Comparison of ENCODE assay signal across 8 mouse cellular contexts in the genomic region with DNA sequence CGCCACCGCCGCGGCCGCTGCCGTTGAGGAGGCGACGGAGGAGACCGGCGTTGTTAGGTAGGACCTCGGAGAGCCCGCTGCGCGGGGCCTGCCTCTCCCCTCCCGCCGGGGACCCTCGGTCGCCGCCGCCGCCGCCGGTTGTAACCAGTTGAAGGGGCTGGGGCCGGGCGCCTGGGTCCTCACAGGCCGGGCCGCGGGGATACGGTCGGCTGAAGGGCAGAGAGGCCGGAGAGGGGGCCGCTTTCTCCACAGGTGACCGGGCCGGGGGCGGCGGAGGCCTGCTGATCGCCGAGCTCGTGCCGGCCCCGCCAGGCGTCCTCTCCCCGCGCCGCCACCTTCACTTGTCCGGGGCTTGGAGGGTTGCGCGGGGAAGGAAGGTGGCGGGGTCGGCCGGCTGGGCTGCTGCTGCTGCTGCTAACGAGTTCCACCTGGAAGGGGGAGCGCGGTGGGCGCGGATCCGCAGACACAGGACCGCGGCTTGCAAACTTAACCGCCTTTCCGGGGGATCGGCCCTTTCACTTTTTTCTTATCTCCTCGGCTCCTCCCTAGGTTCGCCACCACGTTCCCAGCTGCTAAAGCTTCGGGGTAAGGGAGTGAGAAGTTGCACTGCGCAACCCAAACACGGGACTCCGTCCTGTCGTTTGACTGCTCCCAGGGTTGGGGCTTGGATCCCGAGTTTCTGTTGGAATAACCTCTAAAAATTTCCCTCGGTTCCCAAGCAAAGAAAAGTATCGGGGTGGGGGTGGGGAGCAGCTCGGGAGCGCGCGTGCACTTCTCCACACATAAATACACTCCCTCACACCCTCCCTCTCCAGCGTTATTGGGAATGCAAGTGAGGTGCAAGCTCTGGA. TPM values are rescaled to one million over a fixed set of nuclear protein-coding genes. Genes with fewer than 3 reads are reported as not detected.
DNase-seq lines count a peak whose midpoint lies in the region; ATAC-seq and TF ChIP-seq lines count a peak whose summit lies in the region.

No protein-coding gene starts in this region.

- intact Hi-C loops in gastrocnemius, postnatal 14 days (cut with DNase I; ENCODE audit: low total_unique reads) = loop anchor here (5.0 kb wide), 2 partner anchors 98 to 328 kb away; no protein-coding TSS in a partner anchor
- intact Hi-C loops in left cerebral cortex, postnatal 36 days (cut with DNase I) = loop anchor here (2.0 to 10.0 kb wide), 6 partner anchors 107 to 470 kb away; partner anchors contain the start of gene Akap6

- no peak for TF ChIP-seq POLR2A in cerebellum, adult 2 months (IDR thresholded peaks at IDR 0.05; ENCODE audit: borderline replicate concordance, insufficient read depth, low read length)

- peak overlapping the region; percentile 97 for H3K4me3 ChIP-seq in cerebellum, adult 2 months (replicated peaks; ENCODE audit: insufficient read depth, low read depth, low read length)

- H3K27me3 ChIP-seq in cerebellum, adult 2 months (ENCODE audit: control insufficient read depth, insufficient read depth, low read length) = no peaks in the 10 kb centered on the region

- no peak for TF ChIP-seq CTCF in cerebellum, adult 2 months (IDR thresholded peaks at IDR 0.05; ENCODE audit: borderline replicate concordance, insufficient read depth, low read depth, low read length)

- ATAC-seq in megakaryocyte-erythroid progenitor cell, adult 5-6 weeks (replicated peaks; ENCODE audit: low FRiP score, low TSS enrichment, poor library complexity, severe bottlenecking) = peak; percentile 62

- peak overlapping the region; percentile 62 for H3K27ac ChIP-seq in cerebellum, adult 2 months (ENCODE audit: insufficient read depth, low read length)

- peak in 1 of 2 experiments; percentile 48 for DNase-seq in cerebellum, adult 2 months
- no peak for DNase-seq in cerebellum, postnatal 4 days (ENCODE audit: low spot score in 2 of 2)
- DNase-seq in cerebellum, postnatal 36 days = peak; percentile 59 to 61
- DNase-seq in gastrocnemius, postnatal 14 days = peak; percentile 60
- peak; percentile 58 for DNase-seq in induced T-regulatory cell, adult 2 months (ENCODE audit: low read depth)
- peak; percentile 49 to 60 for DNase-seq in left cerebral cortex, postnatal 36 days (ENCODE audit: low spot score in 2 of 2)
- peak; percentile 34 to 54 for DNase-seq in spleen, adult 18-20 months

- H3K4me1 ChIP-seq in cerebellum, adult 2 months (ENCODE audit: control insufficient read depth, insufficient read depth, low read length) = no peaks in the 10 kb centered on the region

- under 1% methylated on average over 78 of the region's 78 CpGs for WGBS in cerebellum, adult 2 months

RNA-seq across cellular contexts. Expression of gene Arhgap5, which starts 0.8 kb away (rescaled TPM):
- 74.7 and 80.7 TPM in 2 replicates for polyA plus RNA-seq in cerebellum, adult 2 months (2012; rRNA removed)
- total RNA-seq in gastrocnemius, postnatal 14 days (2021) = 10 to 100 TPM; 29.6 to 30.0 TPM
- total RNA-seq in left cerebral cortex, postnatal 36 days (2021) = 100 to 1,000 TPM; 131 to 137 TPM
- 12.0 and 12.4 TPM in 2 replicates for total RNA-seq in megakaryocyte-erythroid progenitor cell, adult 5-6 weeks (2014; fragmentation: Nextera tagmentation)
- total RNA-seq in megakaryocyte-erythroid progenitor cell, adult 5-6 weeks (2017) = 19.7 and 25.6 TPM in 2 replicates

Comparison
In these comparisons a context has a peak if more than half of its experiments do, and no peak if none do; other contexts are left out.
1. DNase-seq: peak in cerebellum, postnatal 36 days (2 of 2), gastrocnemius, postnatal 14 days (single experiment), induced T-regulatory cell, adult 2 months (single experiment), left cerebral cortex, postnatal 36 days (2 of 2) and spleen, adult 18-20 months (2 of 2); none in cerebellum, postnatal 4 days (0 of 2).
2. RNA of gene Arhgap5, which starts 0.8 kb away (total RNA-seq): 131 to 137 TPM in left cerebral cortex, postnatal 36 days; 29.6 to 30.0 TPM in gastrocnemius, postnatal 14 days and 12.0 to 25.6 TPM in megakaryocyte-erythroid progenitor cell, adult 5-6 weeks; every median in the first group is over 4 times any median in the second.